Mouse (Mus musculus) cerebellum, adult 11 months (tissue): Measurements from ENCODE around the gene Emd.

ENCODE experiments used
- DNase-seq: peaks from one replicate; pipeline ENCODE4 v3.0.0; 2022

Gene Emd

GRCm38 (mm10) chrX:74277916-74278315 is 23.4 kb downstream of the Emd start:
- DNase-seq, result no peak

DNA sequence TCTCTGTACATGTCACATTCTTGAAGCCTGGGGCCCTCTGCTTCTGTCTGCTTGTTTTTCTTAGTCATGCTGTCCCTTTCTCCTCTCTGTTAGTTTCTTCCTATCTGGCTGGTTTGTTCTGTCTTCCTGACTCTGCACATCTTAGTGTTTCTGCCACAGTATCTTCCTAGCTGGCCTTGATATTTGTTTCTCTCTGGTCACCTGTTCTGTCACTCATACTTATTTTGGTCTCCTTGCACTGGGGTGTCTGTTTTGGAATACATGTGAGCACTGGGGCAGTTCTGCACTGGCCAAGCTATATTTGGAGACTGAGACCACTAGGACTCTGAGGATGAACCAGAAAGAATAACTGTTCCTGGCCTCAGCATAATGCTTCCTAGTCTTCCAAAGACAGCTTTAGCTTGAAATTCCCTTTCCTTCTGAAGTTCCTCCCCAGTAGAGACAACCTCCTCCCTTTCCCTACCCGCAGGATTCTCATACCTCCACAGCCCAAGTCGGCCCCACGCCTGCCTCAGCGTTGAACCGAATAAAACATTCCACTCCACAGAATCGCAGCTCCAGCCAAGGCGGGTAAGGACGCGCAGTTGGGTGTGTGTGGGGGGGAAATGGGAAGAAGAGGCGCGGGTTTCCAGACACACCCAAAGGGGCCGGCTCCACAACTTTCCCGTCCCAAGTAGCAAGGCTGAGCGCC is 26.7 kb downstream of the Emd start:
- DNase-seq, result no peak

- DNase-seq, result peak; percentile 63
Measured at GRCm38 (mm10) chrX:74281732-74282394, 27.4 kb downstream of the Emd start, which contains the start of the genes Taz and Dnase1l1. TSS of gene Taz (plus strand) at chrX:74281912. TSS of gene Dnase1l1 (minus strand) at chrX:74282337.

- peak; percentile 78 for DNase-seq
Measured at GRCm38 (mm10) chrX:74282395-74283091, 28.1 kb downstream of the Emd start.

DNA sequence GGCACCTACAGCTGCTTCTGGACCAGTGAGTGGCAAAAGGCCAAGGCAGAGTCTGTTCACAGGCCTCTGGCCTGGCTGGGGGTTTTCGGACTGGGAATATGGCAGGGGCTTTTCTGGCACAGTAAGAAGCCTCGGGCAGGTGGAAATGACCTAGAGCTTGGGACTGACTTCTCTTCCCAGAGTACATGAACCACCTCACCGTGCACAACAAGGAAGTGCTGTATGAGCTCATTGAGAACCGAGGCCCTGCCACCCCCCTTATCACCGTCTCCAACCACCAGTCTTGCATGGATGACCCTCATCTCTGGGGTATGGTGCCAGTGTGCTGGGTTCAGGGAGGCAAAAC is 28.6 kb downstream of the Emd start:
- DNase-seq, result no peak

- no peak for DNase-seq
Measured at GRCm38 (mm10) chrX:74293431-74293830, 38.9 kb downstream of the Emd start.

GRCm38 (mm10) chrX:74296538-74297448 is 42.3 kb downstream of the Emd start, which contains the start of gene Atp6ap1:
TSS of gene Atp6ap1 (plus strand) at chrX:74297097.
- DNase-seq, result peak; percentile 91

- no peak for DNase-seq
Measured at GRCm38 (mm10) chrX:74298348-74298747, 43.9 kb downstream of the Emd start.

DNA sequence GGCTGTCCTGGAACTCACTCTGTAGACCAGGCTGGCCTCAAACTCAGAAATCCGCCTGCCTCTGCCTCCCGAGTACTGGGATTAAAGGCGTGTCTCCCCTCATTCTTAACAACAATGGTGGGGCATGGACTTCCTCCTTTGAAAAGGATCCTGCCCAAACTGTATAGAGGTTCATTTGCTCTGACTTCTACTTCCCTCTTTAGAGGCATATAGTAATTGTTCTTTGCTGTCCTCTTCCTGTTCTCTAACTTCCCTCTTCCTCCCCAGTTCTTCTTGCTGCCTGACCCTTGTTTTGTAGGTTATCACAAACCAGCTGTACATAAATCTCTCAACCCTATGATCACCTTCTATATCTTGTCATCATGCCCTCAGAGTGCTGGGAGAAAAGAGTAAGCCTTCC is 45.2 kb downstream of the Emd start:
- DNase-seq, result no peak

DNA sequence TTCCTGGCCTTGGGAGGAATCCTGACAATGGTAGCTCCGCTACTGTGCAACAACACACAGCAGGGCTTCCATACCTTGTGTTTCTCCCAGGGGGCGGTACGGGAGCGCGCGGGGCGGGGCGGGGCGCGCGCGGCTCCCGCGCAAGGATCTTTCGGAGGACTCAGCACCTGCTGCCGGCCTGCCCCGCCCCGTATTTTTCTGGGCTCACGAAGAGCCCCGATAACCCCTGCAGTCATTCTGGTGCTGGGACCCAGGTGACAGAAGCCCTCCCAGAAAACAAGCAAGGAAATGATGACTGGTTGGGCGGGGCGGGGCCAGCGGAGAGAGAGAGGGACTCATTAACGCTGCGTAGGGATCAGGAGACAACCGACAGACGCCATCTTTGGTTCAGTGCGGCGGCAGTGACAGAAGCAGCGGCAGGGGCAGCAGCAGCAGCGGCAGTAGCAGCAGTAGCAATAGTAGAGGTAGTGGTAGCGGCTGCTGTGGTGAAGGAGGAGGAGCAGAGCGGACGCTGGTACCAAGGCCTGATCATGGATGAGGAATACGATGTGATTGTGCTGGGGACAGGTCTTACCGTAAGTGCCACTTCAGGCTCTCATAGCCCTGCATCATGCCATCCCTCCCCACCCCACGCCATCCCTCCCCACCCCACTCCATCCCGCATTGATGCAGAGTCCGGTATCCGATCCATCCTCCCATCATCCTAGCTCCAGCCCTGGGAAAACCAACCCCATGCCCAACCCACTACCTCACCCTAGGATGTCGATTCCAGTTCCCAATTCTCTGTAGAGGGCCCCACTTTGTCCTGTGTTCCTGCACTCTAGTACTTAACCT is 50.6 kb downstream of the Emd start, which contains the start of gene Gdi1:
Gdi1 (plus strand) TSS at position 132 of the 834 bp plus-strand sequence.
- peak; percentile 71 for DNase-seq
